Mouse (Mus musculus) kidney, adult 18-20 months (tissue): ENCODE data around the gene Ang.

Experiments
- DNase-seq: peaks from one replicate; pipeline ENCODE4 v3.0.0; 2021

Ang gene

GRCm38 (mm10) chr14:51130315-51130940, 39.5 kb downstream of the Ang start:
- DNase-seq, result no peak

GRCm38 (mm10) chr14:51131086-51131815, 40.3 kb downstream of the Ang start:
- no peak for DNase-seq

DNA sequence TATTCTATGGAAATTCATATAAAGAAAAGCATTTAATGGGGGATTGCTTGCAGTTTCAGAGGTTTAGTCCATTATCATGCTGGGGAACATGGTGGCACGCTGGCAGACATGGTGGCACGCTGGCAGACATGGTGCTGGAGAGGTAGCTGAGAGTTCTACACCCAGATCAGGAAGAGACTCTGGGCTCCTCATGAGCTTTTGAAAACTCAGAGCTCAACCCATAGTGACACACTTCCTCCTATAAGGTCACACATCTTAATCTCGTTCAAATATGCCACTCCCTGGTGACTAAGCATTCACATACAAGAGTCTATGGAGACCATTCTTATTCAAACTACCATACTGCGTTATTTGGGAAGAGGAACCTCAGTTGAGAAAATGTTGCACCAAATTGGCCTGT, 41.4 kb downstream of the Ang start:
- DNase-seq, result no peak

DNA sequence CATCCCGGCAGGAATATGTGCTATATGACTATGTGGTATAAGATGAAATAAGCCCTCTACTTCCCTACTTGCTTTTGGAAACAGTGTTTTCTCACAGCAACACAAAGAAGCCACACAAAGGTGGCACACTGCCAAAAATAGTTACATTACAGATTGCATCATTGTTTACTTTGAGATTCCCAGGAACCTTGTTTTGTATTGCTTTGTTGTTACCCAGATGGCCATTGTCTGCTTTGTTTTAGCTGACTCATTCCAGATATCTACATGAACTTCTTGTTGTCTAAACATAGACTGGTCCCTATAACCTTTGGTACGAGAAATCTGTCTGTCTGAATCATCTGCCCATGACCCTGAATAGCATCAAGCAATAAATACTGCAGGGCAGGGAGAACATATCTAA, 49.4 kb downstream of the Ang start:
- DNase-seq, result no peak

DNA sequence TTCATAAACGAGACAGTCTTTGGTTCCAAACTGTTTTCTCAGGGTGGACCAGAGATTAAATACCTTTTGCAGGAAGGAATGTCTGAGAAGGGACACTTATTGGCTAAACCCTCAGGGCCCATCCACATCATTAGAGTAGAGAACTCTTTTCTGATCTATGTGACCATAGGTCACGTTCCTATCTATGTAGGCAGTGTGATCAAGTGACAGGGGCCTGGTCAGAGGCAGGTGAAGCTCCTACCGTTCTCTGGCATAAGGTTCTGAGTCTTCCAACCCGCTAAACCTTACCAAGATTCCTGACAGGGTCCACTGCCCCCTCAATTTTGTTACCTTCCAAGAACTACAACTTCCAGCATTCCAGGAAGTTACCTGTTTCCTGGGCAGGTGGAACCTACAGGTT, 51.2 kb downstream of the Ang start:
- no peak for DNase-seq

- no peak for DNase-seq
Measured at GRCm38 (mm10) chr14:51142568-51142967, 51.6 kb downstream of the Ang start.

DNA sequence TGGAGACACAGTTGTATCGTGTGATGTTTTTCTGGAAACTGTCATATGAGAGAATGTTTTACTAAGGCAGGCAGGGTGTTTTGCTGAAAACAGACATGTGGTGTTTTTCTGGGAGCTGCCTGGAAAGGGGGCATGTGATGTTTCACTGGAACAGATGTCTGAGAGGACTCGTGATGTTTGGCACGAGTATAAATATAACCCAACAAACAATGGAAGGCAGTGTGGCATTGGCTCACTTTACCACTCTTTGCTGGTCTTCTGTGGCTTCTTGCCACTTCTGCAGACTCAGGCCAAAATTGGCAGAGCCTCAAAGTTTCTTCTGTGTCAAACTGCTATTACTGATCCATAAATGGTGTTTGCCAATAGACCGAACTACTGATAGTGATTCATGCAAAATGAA, 52.3 kb downstream of the Ang start:
- DNase-seq, result no peak

GRCm38 (mm10) chr14:51143937-51144336, 53.0 kb downstream of the Ang start:
- DNase-seq, result no peak

DNA sequence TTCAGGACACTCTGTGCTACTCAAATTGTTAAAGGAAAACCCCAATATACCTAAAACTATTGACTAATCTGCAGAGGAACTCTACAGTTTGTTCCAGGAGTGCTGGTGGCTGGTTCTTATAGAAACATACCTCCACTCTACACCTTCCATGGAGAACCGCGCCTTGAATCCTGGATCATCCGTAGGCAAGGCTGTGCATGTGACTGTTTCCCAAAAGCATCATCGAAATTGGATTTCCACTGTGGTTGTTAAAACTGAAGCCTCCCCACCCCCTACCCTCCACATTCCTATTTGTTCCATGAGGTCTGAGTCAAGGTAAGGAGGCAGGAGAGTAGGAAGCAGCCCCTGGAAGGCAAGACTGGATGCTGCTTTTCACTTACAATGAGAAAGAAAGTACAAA, 53.5 kb downstream of the Ang start:
- DNase-seq, result no peak

- DNase-seq, result no peak
Measured at GRCm38 (mm10) chr14:51145521-51145920, 54.6 kb downstream of the Ang start.

DNA sequence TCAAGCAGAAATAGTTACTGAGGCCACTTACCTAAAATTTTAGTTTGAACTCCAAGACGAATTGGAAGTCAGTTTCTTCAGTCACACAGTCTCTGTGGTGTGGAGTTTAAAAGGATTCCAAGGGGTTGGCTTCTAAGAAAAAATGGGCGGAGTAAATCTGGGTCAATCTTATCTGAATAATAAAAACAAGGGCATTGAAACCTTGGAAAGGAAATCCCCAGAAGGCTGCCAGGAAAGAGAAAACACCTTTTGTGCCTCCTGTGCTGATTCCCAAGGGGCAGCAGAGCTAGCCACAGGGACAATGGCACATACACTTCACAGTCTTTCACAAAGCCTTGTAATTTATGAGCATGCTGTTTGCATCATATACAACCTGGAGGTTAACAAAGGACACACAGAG, 55.7 kb downstream of the Ang start, which contains the start of gene Rnase1:
Gene Rnase1, minus strand, starts transcription at position 101 of the 400 bp plus-strand sequence.
- no peak for DNase-seq

GRCm38 (mm10) chr14:51148006-51148405, 57.1 kb downstream of the Ang start:
- DNase-seq, result no peak

DNA sequence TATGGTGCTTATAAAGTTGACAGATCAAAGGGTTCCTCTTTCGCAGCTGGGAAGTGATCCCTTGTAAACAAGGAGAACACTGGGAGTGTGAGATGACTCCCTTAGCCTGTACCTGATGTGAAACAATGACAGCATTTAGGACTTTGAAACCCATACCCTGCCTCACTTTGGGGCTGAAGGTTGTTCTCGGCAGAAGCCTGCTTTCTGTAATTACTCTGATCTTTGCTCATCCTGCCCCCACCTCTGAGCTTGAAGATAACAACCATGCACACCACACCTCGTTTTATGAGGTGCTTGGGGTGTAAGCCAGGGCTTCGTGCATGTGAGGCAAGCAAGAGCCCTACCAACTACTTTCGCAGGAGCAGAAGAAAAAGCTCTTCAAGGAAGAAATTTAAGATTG, 58.2 kb downstream of the Ang start:
- no peak for DNase-seq

DNA sequence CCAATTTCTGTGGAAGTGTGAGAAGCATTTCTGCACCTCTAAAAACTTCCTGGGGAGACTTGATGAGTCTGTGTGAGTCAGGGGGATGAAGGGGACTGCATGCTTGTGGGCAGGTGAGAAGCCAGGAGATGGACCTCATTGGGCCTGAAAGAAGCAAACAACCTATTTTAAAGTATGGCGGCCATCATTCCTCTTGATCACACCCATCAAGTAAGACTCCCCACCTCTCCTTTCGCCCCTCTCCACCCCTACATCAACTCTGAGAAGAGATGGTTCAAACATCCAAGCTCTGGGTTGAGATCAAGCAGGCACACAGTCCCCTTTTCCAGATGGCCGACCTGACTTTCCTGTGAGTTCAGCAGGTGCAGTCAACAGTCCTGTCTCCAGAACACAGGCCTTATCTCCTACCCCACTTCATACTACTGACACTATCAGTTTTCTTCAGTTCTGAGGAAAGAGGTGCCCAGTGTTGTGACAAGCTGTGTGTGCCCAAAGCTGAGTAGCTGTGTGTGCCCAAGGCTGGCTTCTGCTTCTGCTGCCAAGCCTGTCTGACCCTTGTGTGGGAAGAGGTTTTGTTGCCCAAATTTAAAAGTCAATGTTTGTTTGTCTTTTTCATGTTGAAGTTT, 59.4 kb downstream of the Ang start:
- DNase-seq, result no peak
